Mouse (Mus musculus) ZHBTc4 (cell line): Measurements from ENCODE around the gene Gm6902.
"Not testable (repeated sequence)": the region's sequence is repeated elsewhere in the genome, so short reads cannot be mapped to it uniquely, and the experiment has no call there.

Experiments
- DNase-seq: peaks from one replicate; pipeline ENCODE4 v3.0.0-alpha.2; 2011; ENCODE audit warnings: low read depth, low spot score

Gene Gm6902

DNA sequence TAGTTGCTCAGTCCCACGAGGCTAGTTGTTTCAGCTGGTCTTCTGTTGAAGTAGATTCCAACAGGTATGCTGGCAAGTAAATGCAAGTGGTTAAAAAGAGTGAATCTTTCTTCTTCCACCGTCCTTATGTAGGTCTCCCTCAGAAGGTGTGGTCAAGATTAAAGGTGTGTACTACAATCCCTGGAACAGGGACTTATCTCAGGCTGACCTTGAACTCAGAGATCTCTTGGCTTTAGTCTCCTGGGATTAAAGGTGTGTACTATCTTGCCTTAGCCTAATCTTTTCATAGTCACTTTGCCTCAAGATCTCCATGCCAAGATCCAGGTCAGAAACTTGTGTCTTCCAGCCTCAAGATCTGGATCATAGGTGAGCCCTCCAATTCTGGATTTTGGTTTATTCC lies at the start of gene Gm6902:
Gene Gm6902, minus strand, starts transcription at position 101 of the 400 bp plus-strand sequence.
- DNase-seq, result not testable (repeated sequence)

DNA sequence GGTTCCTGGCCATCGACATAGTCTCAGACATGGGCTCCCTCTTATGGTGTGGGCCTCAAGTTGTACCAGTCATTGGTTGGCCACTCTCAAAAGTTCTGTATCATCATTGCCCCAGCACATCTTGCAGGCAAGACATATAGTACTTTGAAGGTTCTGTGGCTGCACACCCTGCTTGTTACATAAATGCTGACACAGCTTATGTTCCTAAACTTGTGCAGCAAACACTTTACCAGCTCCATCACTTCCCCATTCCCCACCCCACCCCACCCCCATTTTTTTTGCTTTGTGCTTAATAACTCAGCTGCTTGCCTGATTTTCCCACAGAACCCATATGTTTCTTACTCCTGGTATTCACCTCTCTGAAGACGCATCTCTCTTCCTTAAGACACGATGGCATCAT lies 22.2 kb upstream of the Gm6902 start, which contains the start of gene Nlrp4e:
Gene Nlrp4e, plus strand, starts transcription at position 301 of the 400 bp plus-strand sequence.
- DNase-seq, result not testable (repeated sequence)

DNA sequence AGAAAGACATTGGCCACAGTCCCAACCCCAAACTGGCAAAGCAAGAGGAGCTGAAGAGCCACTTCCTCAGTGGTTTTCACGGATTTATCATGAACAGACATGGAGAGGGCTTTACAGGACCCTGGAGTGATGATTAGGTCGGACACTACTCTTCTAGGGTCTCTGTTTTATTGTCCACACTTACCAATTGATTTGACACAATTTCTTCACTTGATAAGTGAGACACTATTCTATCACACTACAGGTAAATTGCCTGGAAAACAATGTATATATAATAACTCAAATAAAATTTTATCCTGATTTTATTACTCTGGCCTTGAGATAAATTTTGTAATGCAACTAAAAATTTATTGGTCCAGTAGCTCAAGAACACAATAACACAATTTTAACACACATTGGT lies 27.1 kb downstream of the Gm6902 start, which contains the start of gene Vmn1r166:
Gene Vmn1r166, minus strand, starts transcription at position 101 of the 400 bp plus-strand sequence.
- not testable (repeated sequence) for DNase-seq
